ENCODE assay signal across 9 mouse cellular contexts in genomic region chr14:47004161-47004560, GRCm38 (mm10).
DNase-seq lines count a peak whose midpoint lies in the region; ATAC-seq and TF ChIP-seq lines count a peak whose summit lies in the region.
"Had no signal": no experiment of that assay in that cellular context is flagged by ENCODE, and none has a peak within 500 bp of the region (broad histone marks: within the 10 kb centered on the region; RNA-seq: fewer than 3 reads in every experiment).

No protein-coding gene starts in this region.

- no peaks in the 10 kb centered on the region for H3K27me3 ChIP-seq in liver, adult 2 months (ENCODE audit: control insufficient read depth, insufficient read depth, low read length)
- H3K27me3 ChIP-seq in liver, embryonic 11.5 days (replicated peaks; ENCODE audit: control insufficient read depth, insufficient read depth, low read length) = no peaks in the 10 kb centered on the region
- H3K27me3 ChIP-seq in lung, postnatal 0 days (replicated peaks; ENCODE audit: insufficient read depth, low read length) = no peaks in the 10 kb centered on the region
- H3K27me3 ChIP-seq in hindbrain, embryonic 14.5 days (ENCODE audit: control insufficient read depth, insufficient read depth, low read length) = no peaks in the 10 kb centered on the region
- H3K27me3 ChIP-seq: lung, embryonic 15.5 days had no signal

- TF ChIP-seq POLR2A in liver, adult 2 months (IDR thresholded peaks at IDR 0.05; ENCODE audit: extremely low read depth, insufficient read depth, low read length) = no peak

- H3K27ac ChIP-seq in liver, adult 2 months (replicated peaks; ENCODE audit: insufficient read depth, low read depth, low read length) = no peak overlapping the region
- no peak overlapping the region for H3K27ac ChIP-seq in liver, embryonic 11.5 days (ENCODE audit: low read depth, low read length)
- no peak overlapping the region for H3K27ac ChIP-seq in lung, postnatal 0 days (ENCODE audit: low read length)
- no peak overlapping the region for H3K27ac ChIP-seq in hindbrain, embryonic 14.5 days
- H3K27ac ChIP-seq: lung, embryonic 15.5 days had no signal

- H3K36me3 ChIP-seq in liver, adult 2 months (ENCODE audit: control insufficient read depth, insufficient read depth, low read length) = no peaks in the 10 kb centered on the region
- no peaks in the 10 kb centered on the region for H3K36me3 ChIP-seq in liver, embryonic 11.5 days (ENCODE audit: control insufficient read depth, insufficient read depth, low read length)
- no peaks in the 10 kb centered on the region for H3K36me3 ChIP-seq in lung, postnatal 0 days (ENCODE audit: insufficient read depth, low read length)
- no peaks in the 10 kb centered on the region for H3K36me3 ChIP-seq in hindbrain, embryonic 14.5 days (replicated peaks; ENCODE audit: control insufficient read depth, insufficient read depth)
- H3K36me3 ChIP-seq: lung, embryonic 15.5 days had no signal

- H3K4me1 ChIP-seq in liver, adult 2 months (ENCODE audit: control insufficient read depth, insufficient read depth, low read length) = no peaks in the 10 kb centered on the region
- H3K4me1 ChIP-seq in liver, embryonic 11.5 days (replicated peaks; ENCODE audit: control insufficient read depth, insufficient read depth, low read length) = no peaks in the 10 kb centered on the region
- no peaks in the 10 kb centered on the region for H3K4me1 ChIP-seq in lung, postnatal 0 days (ENCODE audit: insufficient read depth, low read depth, low read length)
- peaks cover 7% of the 10 kb centered on the region; the same call in 1 of the 2 replicates for H3K4me1 ChIP-seq in hindbrain, embryonic 14.5 days (replicated peaks; ENCODE audit: control insufficient read depth, insufficient read depth, low read length)
- H3K4me1 ChIP-seq: lung, embryonic 15.5 days had no signal

- no peaks in the 10 kb centered on the region for H3K9me3 ChIP-seq in liver, embryonic 11.5 days (ENCODE audit: control insufficient read depth, low read length)
- no peaks in the 10 kb centered on the region for H3K9me3 ChIP-seq in lung, postnatal 0 days (ENCODE audit: low read length)
- no peaks in the 10 kb centered on the region for H3K9me3 ChIP-seq in hindbrain, embryonic 14.5 days (ENCODE audit: control insufficient read depth, low read length)
- H3K9me3 ChIP-seq: lung, embryonic 15.5 days had no signal

- no peak overlapping the region for H3K4me2 ChIP-seq in liver, embryonic 11.5 days
- H3K4me2 ChIP-seq in lung, postnatal 0 days (replicated peaks; ENCODE audit: low read depth, low read length) = no peak overlapping the region
- no peak overlapping the region for H3K4me2 ChIP-seq in hindbrain, embryonic 14.5 days (replicated peaks)
- H3K4me2 ChIP-seq: lung, embryonic 15.5 days had no signal

- H3K4me3 ChIP-seq in liver, adult 2 months (ENCODE audit: insufficient read depth, low read depth, low read length) = no peak overlapping the region
- H3K4me3 ChIP-seq in liver, embryonic 11.5 days (ENCODE audit: low read depth, low read length) = no peak overlapping the region
- H3K4me3 ChIP-seq in lung, postnatal 0 days (ENCODE audit: low read depth, low read length) = no peak overlapping the region
- no peak overlapping the region for H3K4me3 ChIP-seq in hindbrain, embryonic 14.5 days (replicated peaks; ENCODE audit: low read length)
- H3K4me3 ChIP-seq: lung, embryonic 15.5 days had no signal

- DNase-seq in cerebellum, adult 18-20 months = peak; percentile 53 to 59
- peak; percentile 28 for DNase-seq in liver, adult 2 months (ENCODE audit: extremely low read depth, low read depth, low spot score)
- no peak for DNase-seq in liver, embryonic 11.5 days (ENCODE audit: low spot score)
- peak; percentile 29 to 37 for DNase-seq in cerebellum, postnatal 10 days
- DNase-seq in lung, postnatal 0 days (ENCODE audit: low spot score) = peak; percentile 59
- no peak for DNase-seq in hindbrain, embryonic 14.5 days (ENCODE audit: low spot score)

- TF ChIP-seq CTCF in liver, adult 2 months (IDR thresholded peaks at IDR 0.05; ENCODE audit: low read depth, low read length) = peak; percentile 70
- TF ChIP-seq CTCF in lung, postnatal 0 days (IDR thresholded peaks at IDR 0.05) = peak; percentile 79

- H3K9ac ChIP-seq in liver, adult 2 months (ENCODE audit: low read depth, low read length) = no peak overlapping the region
- H3K9ac ChIP-seq in liver, embryonic 11.5 days (ENCODE audit: low read depth, low read length) = no peak overlapping the region
- H3K9ac ChIP-seq in lung, postnatal 0 days (replicated peaks; ENCODE audit: low read depth) = no peak overlapping the region
- H3K9ac ChIP-seq in hindbrain, embryonic 14.5 days = no peak overlapping the region
- H3K9ac ChIP-seq: lung, embryonic 15.5 days had no signal

- TF ChIP-seq EP300 in lung, postnatal 0 days (IDR thresholded peaks at IDR 0.05) = no peak

- 36% methylated on average over 3 of the region's 3 CpGs for WGBS in liver, adult 2 months
- 19% methylated on average over 3 of the region's 3 CpGs for WGBS in liver, embryonic 11.5 days
- WGBS in lung, postnatal 0 days = 36% methylated on average over 3 of the region's 3 CpGs
- 27% methylated on average over 3 of the region's 3 CpGs for WGBS in hindbrain, embryonic 14.5 days

- no peak for ATAC-seq in cerebellum, adult (ENCODE audit: insufficient number of reproducible peaks, low FRiP score, low TSS enrichment)
- no peak for ATAC-seq in liver, embryonic 11.5 days (replicated peaks; ENCODE audit: low FRiP score)
- ATAC-seq in lung, postnatal 0 days = no peak
- ATAC-seq in inflammation-experienced regulatory T-cells, adult 6 months = no peak
- no peak for ATAC-seq in hindbrain, embryonic 14.5 days (ENCODE audit: low FRiP score)

- H3K79me2 ChIP-seq in liver, adult 2 months (ENCODE audit: control insufficient read depth, insufficient read depth, low read length) = no peaks in the 10 kb centered on the region

Comparison
In these comparisons a context has a peak if more than half of its experiments do, and no peak if none do; other contexts are left out.
1. DNase-seq: peak in cerebellum, adult 18-20 months (2 of 2), liver, adult 2 months (single experiment), cerebellum, postnatal 10 days (2 of 2) and lung, postnatal 0 days (single experiment); none in liver, embryonic 11.5 days (single experiment) and hindbrain, embryonic 14.5 days (single experiment).